Mouse (Mus musculus): ENCODE measurements at regions not wholly inside any gene's neighbourhood (a gene's known extent, or its start where the extent isn't known, plus 50 kb on each side); places are given as distances from the start of the nearest gene placed in this dataset.

DNA sequence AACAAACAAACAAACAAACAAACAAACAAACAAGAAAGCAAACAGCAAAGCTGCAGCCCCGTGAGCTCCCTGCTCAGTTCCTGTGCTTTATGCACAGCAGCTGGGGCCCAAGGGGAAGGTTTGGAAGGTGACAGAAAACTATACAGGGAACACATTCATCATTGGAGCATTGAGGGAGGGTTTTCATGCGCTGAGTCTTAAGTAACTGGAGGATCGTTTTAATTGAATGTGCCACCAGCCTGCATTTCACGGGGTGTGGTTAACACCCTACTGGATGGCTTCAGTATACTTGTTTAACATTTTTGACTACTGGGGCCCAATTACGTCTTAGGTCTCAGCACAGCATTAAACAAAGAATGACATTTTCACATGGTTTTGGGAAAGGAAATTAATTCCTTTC lies 331.9 kb upstream of the Prkcq start:
- no peak for TF ChIP-seq CTCF (IDR thresholded peaks at IDR 0.05; ENCODE audit: low read depth)
- no peak for TF ChIP-seq EP300 (IDR thresholded peaks at IDR 0.05; ENCODE audit: low read depth)

Data from liver, postnatal 0 days (tissue).